Mouse (Mus musculus) urinary bladder, postnatal 10 days (tissue): ENCODE data around the gene Mta3.

Experiments used
- DNase-seq: peaks from one replicate; pipeline ENCODE4 v3.0.0; 2022; ENCODE audit warnings: low spot score

The Mta3 gene

GRCm38 (mm10) chr17:83706116-83706593 lies at the start of gene Mta3:
TSS of gene Mta3 (plus strand) at chr17:83706163.
- peak; percentile 40 for DNase-seq

- no peak for DNase-seq
Observed at GRCm38 (mm10) chr17:83657375-83657774, 48.6 kb upstream of the Mta3 start.

- no peak for DNase-seq
Observed at GRCm38 (mm10) chr17:83658943-83659342, 47.0 kb upstream of the Mta3 start.

DNA sequence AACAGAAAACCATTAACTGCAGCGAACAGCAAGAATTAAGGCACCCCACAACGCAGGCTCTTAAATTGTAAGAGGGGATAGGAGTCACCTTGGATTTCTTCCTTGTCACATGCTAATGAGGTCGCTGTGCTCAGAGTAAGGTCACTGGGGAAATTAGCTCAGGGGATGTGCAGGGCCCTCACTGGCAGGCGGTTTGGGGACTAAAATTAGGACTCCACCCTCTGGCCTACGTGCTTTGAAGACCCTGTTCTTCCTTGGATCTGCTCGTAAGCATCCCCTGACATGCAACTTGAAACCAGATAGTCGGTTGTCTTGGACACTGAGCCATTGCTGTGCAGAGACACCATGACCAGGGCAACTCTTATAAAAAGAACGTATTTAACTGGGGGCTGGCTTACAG lies 41.2 kb upstream of the Mta3 start:
- DNase-seq: no peak

- DNase-seq: no peak
Observed at GRCm38 (mm10) chr17:83666597-83667287, 39.2 kb upstream of the Mta3 start.

- no peak for DNase-seq
Observed at GRCm38 (mm10) chr17:83667934-83668690, 37.9 kb upstream of the Mta3 start.

GRCm38 (mm10) chr17:83672685-83673084 lies 33.3 kb upstream of the Mta3 start:
- no peak for DNase-seq

DNA sequence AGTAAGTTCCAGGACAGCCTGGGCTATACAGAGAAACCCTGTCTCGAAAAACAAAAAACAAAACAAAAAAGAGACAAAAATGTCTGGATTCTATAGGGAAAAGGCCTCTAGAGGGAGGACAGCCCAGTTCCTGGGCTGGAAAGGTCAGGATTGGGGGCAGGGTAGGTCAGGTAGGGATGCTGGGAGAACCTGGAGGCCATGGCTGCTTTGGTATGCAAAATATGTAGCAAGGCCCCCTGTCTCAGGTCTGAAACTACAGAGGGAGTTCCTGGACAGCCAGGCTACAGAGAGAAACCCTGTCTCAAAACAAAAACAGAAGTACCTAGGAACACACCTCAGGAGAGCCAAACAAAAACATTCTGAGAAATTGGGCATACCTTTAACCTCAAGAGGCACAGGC lies 28.6 kb upstream of the Mta3 start:
- DNase-seq: no peak

GRCm38 (mm10) chr17:83681977-83682376 lies 24.0 kb upstream of the Mta3 start:
- DNase-seq: no peak

- DNase-seq: no peak
Observed at GRCm38 (mm10) chr17:83684475-83684874, 21.5 kb upstream of the Mta3 start.

DNA sequence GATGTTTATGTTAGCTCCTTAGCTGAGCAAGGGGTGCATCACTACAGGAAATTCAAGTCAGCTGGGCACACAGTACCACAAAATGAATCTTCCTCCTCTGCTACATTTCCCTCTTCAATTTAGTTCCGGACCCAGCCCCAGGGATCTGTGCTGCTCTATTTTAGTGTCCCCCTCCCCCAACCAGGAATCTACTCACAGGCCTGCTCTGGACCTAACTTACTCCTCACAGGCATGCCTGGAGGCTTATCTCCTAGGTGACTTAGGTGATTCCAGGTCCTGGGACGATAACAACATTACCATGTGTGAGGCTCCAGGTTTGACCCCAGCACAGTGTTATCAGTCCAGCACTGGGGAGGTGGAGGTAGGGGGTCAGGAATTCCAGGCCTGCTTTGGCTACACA lies 15.5 kb upstream of the Mta3 start:
- DNase-seq: no peak

DNA sequence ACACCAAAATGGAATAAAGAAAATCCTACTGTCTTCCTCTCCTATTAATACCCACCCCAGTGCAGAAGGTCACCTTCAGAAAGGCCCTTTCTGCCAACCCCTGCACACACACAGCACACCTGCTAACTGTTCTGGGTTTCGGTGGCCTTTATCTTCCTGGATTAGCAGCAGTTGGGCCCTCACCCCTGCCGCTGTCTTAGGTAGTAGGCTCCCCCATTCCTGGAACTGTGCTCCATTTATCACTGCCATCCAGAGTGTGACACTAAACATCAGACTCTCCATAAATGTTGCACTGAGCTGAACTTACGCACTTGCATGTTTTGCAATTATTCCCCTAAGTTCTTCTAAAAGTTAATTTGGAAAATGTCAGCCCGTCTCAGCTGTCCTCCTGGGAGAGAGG lies 14.6 kb upstream of the Mta3 start:
- no peak for DNase-seq

DNA sequence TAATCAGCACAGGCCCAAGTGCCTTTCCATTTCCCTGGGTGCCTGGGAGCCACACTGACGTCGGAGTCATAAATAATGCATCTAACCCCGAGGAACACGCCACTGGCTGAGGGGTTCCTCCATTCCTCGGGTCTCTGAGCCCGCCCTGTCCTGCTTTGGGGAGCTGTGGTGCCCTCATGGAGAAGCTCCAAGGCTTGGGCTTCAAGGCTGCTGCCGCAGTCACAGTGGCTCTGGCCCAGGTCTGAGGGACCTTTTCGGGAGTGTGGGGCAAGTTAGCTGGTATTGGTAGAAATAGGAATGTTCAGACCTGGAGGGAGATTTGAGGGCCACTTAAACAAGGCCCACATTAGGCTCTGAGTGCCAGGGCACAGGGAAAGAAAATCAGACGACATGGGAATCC lies 12.0 kb upstream of the Mta3 start:
- no peak for DNase-seq

DNA sequence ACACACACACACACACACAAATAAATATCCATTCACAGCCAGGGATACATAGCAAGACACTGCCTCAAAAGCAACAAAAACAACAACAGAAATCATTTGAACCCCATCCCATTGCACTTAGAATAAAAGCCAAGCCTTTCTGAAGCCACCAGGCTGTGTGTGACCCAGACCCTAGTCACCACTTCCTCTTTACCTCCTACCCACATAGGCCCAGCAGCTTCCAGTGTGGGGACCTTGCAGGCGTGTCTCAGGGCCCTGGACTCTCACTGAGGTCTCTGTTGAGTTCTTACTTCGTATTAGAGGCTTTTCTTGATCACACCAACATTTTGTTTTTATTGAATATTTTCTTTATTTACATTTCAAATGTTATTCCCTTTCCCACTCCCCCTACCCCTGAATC lies 10.2 kb upstream of the Mta3 start:
- no peak for DNase-seq

- no peak for DNase-seq
Observed at GRCm38 (mm10) chr17:83699062-83699724, 6.8 kb upstream of the Mta3 start.

DNA sequence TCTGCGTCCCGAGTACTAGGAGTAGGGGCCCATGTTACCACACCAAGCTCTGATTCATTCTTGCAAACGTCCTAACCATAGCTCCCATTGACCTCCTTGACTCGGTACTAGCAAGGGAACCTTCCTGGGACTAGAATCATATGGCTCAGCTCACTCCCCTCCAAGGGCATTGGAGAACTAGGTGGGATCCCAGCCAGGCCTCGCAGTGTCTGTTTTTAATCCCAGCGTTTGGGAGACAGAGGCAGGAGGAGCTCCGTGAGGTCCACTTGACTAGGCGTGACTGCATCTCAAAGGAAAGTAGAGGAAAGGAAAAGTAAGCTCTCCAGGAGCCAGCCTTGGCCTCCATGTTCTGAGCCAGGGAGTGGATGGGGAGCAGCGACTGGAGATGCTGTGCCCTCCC lies 5.8 kb upstream of the Mta3 start:
- no peak for DNase-seq

DNA sequence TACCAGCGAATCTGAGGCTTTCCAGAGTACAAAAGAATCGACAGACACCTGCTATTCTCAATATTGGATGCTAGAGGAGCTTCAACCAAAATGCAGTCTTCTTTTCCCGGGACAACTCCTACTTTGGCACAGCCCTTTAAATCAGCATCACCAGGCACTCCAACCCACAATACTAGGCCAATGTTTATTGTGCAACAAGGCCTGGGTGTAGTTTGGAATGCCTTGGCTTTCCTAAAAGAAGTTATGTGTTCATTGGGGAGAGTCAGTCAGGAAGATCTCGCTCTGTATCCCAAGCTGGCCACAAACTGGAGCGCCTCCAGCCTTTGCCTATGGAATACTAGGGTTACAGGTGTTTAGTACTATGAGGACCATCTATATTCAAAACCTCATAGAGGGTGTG lies 1.5 kb upstream of the Mta3 start:
- DNase-seq: no peak

DNA sequence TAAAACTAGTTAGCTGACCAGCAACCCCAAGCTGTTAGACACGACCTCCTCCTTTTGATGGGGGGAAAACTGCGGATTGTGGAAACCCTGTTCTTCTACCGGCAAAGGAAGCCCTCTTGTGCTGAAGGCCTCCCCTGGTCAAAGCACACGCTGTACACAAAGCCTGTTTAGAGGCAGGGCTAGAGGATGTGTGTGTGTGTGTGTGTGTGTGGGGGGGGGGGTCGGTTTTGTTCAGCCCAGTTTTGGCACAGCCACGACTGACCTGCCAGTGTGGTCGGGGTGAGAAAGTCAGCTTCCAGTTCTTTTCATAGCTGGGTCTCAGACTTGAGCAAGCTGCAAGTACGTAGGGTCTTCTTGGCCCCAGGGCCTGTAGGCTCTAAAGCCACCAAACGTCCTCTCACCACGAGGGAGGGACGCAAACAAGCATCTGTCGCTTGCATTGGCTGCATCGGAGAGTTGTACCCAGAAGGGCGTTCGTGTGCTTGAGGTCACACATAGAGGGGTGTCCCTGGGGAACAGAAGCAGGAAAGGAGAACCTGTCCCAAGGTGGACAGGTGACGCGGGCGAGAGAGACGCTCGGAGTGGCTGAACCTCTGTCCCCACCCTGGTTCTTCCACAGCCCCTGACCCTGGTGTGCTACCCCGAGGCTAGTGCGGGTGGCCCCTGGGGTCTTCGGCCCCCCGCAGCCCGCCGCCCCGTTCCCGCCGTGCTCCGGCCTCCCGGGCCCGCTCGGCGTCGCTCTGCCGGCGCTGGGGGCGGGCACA lies 429 bp upstream of the Mta3 start:
- no peak for DNase-seq

DNA sequence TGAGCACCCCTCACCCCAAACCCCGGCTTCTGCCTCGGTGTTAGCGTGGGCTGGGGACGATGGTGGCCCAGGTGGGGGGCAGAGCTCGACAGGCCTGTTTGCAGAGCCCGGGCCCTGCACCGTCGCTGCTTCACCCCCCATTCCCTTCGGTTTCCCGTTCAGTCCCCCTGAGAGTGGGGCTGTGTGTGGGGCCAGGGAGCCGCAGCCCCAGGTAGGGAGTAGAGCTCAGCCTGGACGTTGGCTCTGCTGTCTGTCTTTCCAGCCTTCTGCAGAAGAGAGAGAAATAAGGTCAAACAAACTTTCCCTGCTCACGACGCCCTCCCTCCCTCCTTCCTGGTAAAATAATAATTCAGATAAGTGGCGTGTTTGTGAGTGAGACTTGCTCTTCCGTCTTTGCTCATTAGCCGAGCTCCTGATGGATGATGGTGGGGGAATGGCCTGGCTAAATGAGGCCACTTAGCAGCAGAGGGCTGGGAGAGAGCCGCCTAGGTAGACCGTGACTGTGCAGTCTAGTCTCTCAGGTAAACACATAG lies 697 bp downstream of the Mta3 start:
- DNase-seq: no peak

- no peak for DNase-seq
Observed at GRCm38 (mm10) chr17:83707372-83707771, 1.4 kb downstream of the Mta3 start.

GRCm38 (mm10) chr17:83707846-83708245 lies 1.9 kb downstream of the Mta3 start:
- no peak for DNase-seq

GRCm38 (mm10) chr17:83708256-83708655 lies 2.3 kb downstream of the Mta3 start:
- no peak for DNase-seq
